Mouse (Mus musculus): ENCODE results near the gene Rab25. TPM values are rescaled to one million over a fixed set of nuclear protein-coding genes. Genes with fewer than 3 reads are reported as not detected.

Gene Rab25
- polyA plus RNA-seq, 1 experiment from 2014 or later: 0.86 TPM

- Histone ChIP-seq H3K4me3 (ENCODE audit: low read depth, low read length) (0 out of 2 replicates have a peak overlapping the region, but pooled peaks have one; percentile 25), H3K36me3 (ENCODE audit: control insufficient read depth, insufficient read depth, low read length) (no peaks in the 10 kb centered on the region), H3K27ac (ENCODE audit: low read depth, low read length) (peak overlapping the region; percentile 76), H3K9ac (ENCODE audit: low read length) (no peak overlapping the region; the same call in 1 of the 2 replicates), H3K9me3 (ENCODE audit: control insufficient read depth, low read length) (no peaks in the 10 kb centered on the region), H3K4me2 (peak overlapping the region; percentile 48), H3K4me1 (ENCODE audit: control insufficient read depth, insufficient read depth, low read length) (peaks cover 21% of the 10 kb centered on the region), H3K27me3 (ENCODE audit: control insufficient read depth, insufficient read depth, low read length) (no peaks in the 10 kb centered on the region)
- 82% methylated on average over 3 of the region's 3 CpGs for WGBS
- DNase-seq (ENCODE audit: low spot score, missing footprints) (no peak), ATAC-seq (ENCODE audit: low FRiP score) (peak; percentile 31; the same call in 1 of the 2 replicates)
Observed at GRCm38 (mm10) chr3:88509250-88509649, 38.9 kb downstream of the Rab25 start.

- H3K9ac ChIP-seq (ENCODE audit: low read length): no peak overlapping the region
- no peak overlapping the region for H3K4me2 ChIP-seq
- H3K36me3 ChIP-seq (ENCODE audit: control insufficient read depth, insufficient read depth, low read length): no peaks in the 10 kb centered on the region
- DNase-seq (ENCODE audit: low spot score, missing footprints): no peak
- 47% methylated on average over 7 of the region's 7 CpGs for WGBS
- H3K27ac ChIP-seq (ENCODE audit: low read depth, low read length): no peak overlapping the region
- peaks cover 22% of the 10 kb centered on the region for H3K27me3 ChIP-seq (ENCODE audit: control insufficient read depth, insufficient read depth, low read length)
- H3K4me1 ChIP-seq (ENCODE audit: control insufficient read depth, insufficient read depth, low read length): peaks cover 19% of the 10 kb centered on the region
- H3K4me3 ChIP-seq (ENCODE audit: low read depth, low read length): no peak overlapping the region
- ATAC-seq (ENCODE audit: low FRiP score): no peak
- no peaks in the 10 kb centered on the region for H3K9me3 ChIP-seq (ENCODE audit: control insufficient read depth, low read length)
Observed at GRCm38 (mm10) chr3:88505765-88506164, 42.3 kb downstream of the Rab25 start.

- ATAC-seq (ENCODE audit: low FRiP score) (no peak), DNase-seq (ENCODE audit: low spot score, missing footprints) (no peak)
- Histone ChIP-seq H3K4me3 (ENCODE audit: low read depth, low read length) (no peak overlapping the region), H3K4me2 (no peak overlapping the region), H3K9ac (ENCODE audit: low read length) (no peak overlapping the region), H3K4me1 (ENCODE audit: control insufficient read depth, insufficient read depth, low read length) (peaks cover 16% of the 10 kb centered on the region), H3K36me3 (ENCODE audit: control insufficient read depth, insufficient read depth, low read length) (no peaks in the 10 kb centered on the region), H3K9me3 (ENCODE audit: control insufficient read depth, low read length) (no peaks in the 10 kb centered on the region), H3K27ac (ENCODE audit: low read depth, low read length) (no peak overlapping the region), H3K27me3 (ENCODE audit: control insufficient read depth, insufficient read depth, low read length) (peaks cover 22% of the 10 kb centered on the region)
- 70% methylated on average over 6 of the region's 6 CpGs for WGBS
Observed at GRCm38 (mm10) chr3:88505081-88505480, 43.0 kb downstream of the Rab25 start.

- Histone ChIP-seq H3K9ac (ENCODE audit: low read length) (no peak overlapping the region), H3K27ac (ENCODE audit: low read depth, low read length) (no peak overlapping the region), H3K9me3 (ENCODE audit: control insufficient read depth, low read length) (no peaks in the 10 kb centered on the region), H3K27me3 (ENCODE audit: control insufficient read depth, insufficient read depth, low read length) (peaks cover 22% of the 10 kb centered on the region), H3K4me3 (ENCODE audit: low read depth, low read length) (no peak overlapping the region), H3K36me3 (ENCODE audit: control insufficient read depth, insufficient read depth, low read length) (no peaks in the 10 kb centered on the region), H3K4me1 (ENCODE audit: control insufficient read depth, insufficient read depth, low read length) (peaks cover 11% of the 10 kb centered on the region; the same call in 1 of the 2 replicates), H3K4me2 (no peak overlapping the region)
- peak; percentile 85 for DNase-seq (ENCODE audit: low spot score, missing footprints)
- no peak for ATAC-seq (ENCODE audit: low FRiP score)
- 41% methylated on average over 8 of the region's 8 CpGs for WGBS
Observed at GRCm38 (mm10) chr3:88503881-88504746, 44.0 kb downstream of the Rab25 start.

GRCm38 (mm10) chr3:88503505-88503863, 44.6 kb downstream of the Rab25 start:
- no peak for DNase-seq (ENCODE audit: low spot score, missing footprints)
- Histone ChIP-seq H3K4me1 (ENCODE audit: control insufficient read depth, insufficient read depth, low read length) (peaks cover 11% of the 10 kb centered on the region; the same call in 1 of the 2 replicates), H3K27me3 (ENCODE audit: control insufficient read depth, insufficient read depth, low read length) (peaks cover 22% of the 10 kb centered on the region), H3K27ac (ENCODE audit: low read depth, low read length) (no peak overlapping the region), H3K9me3 (ENCODE audit: control insufficient read depth, low read length) (no peaks in the 10 kb centered on the region), H3K36me3 (ENCODE audit: control insufficient read depth, insufficient read depth, low read length) (no peaks in the 10 kb centered on the region), H3K4me2 (peak overlapping the region; percentile 97), H3K9ac (ENCODE audit: low read length) (no peak overlapping the region), H3K4me3 (ENCODE audit: low read depth, low read length) (no peak overlapping the region; the same call in 1 of the 2 replicates)
- 22% methylated on average over 4 of the region's 4 CpGs for WGBS
- ATAC-seq (ENCODE audit: low FRiP score): no peak

GRCm38 (mm10) chr3:88502641-88503504, 45.2 kb downstream of the Rab25 start:
- peak; percentile 83 for ATAC-seq (ENCODE audit: low FRiP score)
- peaks cover 11% of the 10 kb centered on the region; the same call in 1 of the 2 replicates for H3K4me1 ChIP-seq (ENCODE audit: control insufficient read depth, insufficient read depth, low read length)
- peak overlapping the region; percentile 64 for H3K9ac ChIP-seq (ENCODE audit: low read length)
- peak; percentile 93 for DNase-seq (ENCODE audit: low spot score, missing footprints)
- H3K36me3 ChIP-seq (ENCODE audit: control insufficient read depth, insufficient read depth, low read length): no peaks in the 10 kb centered on the region
- peaks cover 22% of the 10 kb centered on the region for H3K27me3 ChIP-seq (ENCODE audit: control insufficient read depth, insufficient read depth, low read length)
- H3K4me2 ChIP-seq: peak overlapping the region; percentile 97
- H3K4me3 ChIP-seq (ENCODE audit: low read depth, low read length): peak overlapping the region; percentile 47
- H3K9me3 ChIP-seq (ENCODE audit: control insufficient read depth, low read length): no peaks in the 10 kb centered on the region
- 1% methylated on average over 53 of the region's 55 CpGs for WGBS
- H3K27ac ChIP-seq (ENCODE audit: low read depth, low read length): no peak overlapping the region

GRCm38 (mm10) chr3:88502031-88502571, 46.0 kb downstream of the Rab25 start:
- Histone ChIP-seq H3K4me3 (ENCODE audit: low read depth, low read length) (peak overlapping the region; percentile 47), H3K9me3 (ENCODE audit: control insufficient read depth, low read length) (no peaks in the 10 kb centered on the region), H3K4me1 (ENCODE audit: control insufficient read depth, insufficient read depth, low read length) (peaks cover 11% of the 10 kb centered on the region; the same call in 1 of the 2 replicates), H3K27ac (ENCODE audit: low read depth, low read length) (no peak overlapping the region), H3K9ac (ENCODE audit: low read length) (peak overlapping the region; percentile 64), H3K4me2 (peak overlapping the region; percentile 97), H3K36me3 (ENCODE audit: control insufficient read depth, insufficient read depth, low read length) (no peaks in the 10 kb centered on the region), H3K27me3 (ENCODE audit: control insufficient read depth, insufficient read depth, low read length) (peaks cover 22% of the 10 kb centered on the region)
- DNase-seq (ENCODE audit: low spot score, missing footprints) (peak; percentile 72), ATAC-seq (ENCODE audit: low FRiP score) (no peak)
- 14% methylated on average over 11 of the region's 11 CpGs for WGBS

GRCm38 (mm10) chr3:88501366-88502030, 46.6 kb downstream of the Rab25 start:
- Histone ChIP-seq H3K9me3 (ENCODE audit: control insufficient read depth, low read length) (no peaks in the 10 kb centered on the region), H3K4me2 (no peak overlapping the region), H3K36me3 (ENCODE audit: control insufficient read depth, insufficient read depth, low read length) (no peaks in the 10 kb centered on the region), H3K4me3 (ENCODE audit: low read depth, low read length) (peak overlapping the region; percentile 47; the same call in 1 of the 2 replicates), H3K27me3 (ENCODE audit: control insufficient read depth, insufficient read depth, low read length) (peaks cover 22% of the 10 kb centered on the region), H3K4me1 (ENCODE audit: control insufficient read depth, insufficient read depth, low read length) (peaks cover 11% of the 10 kb centered on the region; the same call in 1 of the 2 replicates), H3K9ac (ENCODE audit: low read length) (no peak overlapping the region), H3K27ac (ENCODE audit: low read depth, low read length) (no peak overlapping the region)
- ATAC-seq (ENCODE audit: low FRiP score): no peak
- peak; percentile 82 for DNase-seq (ENCODE audit: low spot score, missing footprints)
- WGBS: 58% methylated on average over 6 of the region's 6 CpGs

Data from midbrain, embryonic 11.5 days (tissue).